Mouse (Mus musculus) embryonic facial prominence, embryonic 14.5 days (tissue): Measurements from ENCODE around the gene Sestd1. TPM values are rescaled to one million over a fixed set of nuclear protein-coding genes. Genes with fewer than 3 reads are reported as not detected.

Experiments used
- ATAC-seq: fragments of 200-750 bp; cut with Nextera tagmentation; 2 replicates; pipeline ENCODE4 v1.8.0; 2017; ENCODE audit warnings: low read depth, moderate number of reproducible peaks, moderate TSS enrichment
- DNase-seq: peaks from one replicate; pipeline ENCODE4 v3.0.0-alpha.2; 2015; ENCODE audit warnings: low spot score
- H3K27ac ChIP-seq: fragments of 300-500 bp; sonication (generic); replicated peaks from 2 replicates; pipeline ENCODE4 v1.5.1; 2014; ENCODE audit warnings: low read depth, mild to moderate bottlenecking, low read length, moderate library complexity
- H3K27me3 ChIP-seq: fragments of 300-500 bp; sonication (generic); replicated peaks from 2 replicates; pipeline ENCODE4 v1.6.1; 2014; ENCODE audit warnings: low read length; ENCODE audit not compliant: control insufficient read depth, insufficient read depth
- H3K36me3 ChIP-seq: fragments of 300-500 bp; sonication (generic); 2 replicates; pipeline ENCODE4 v1.6.1; 2014; ENCODE audit warnings: low read length, mixed read lengths; ENCODE audit not compliant: control insufficient read depth, insufficient read depth
- H3K4me1 ChIP-seq: fragments of 300-500 bp; sonication (generic); 2 replicates; pipeline ENCODE4 v1.6.1; 2014; ENCODE audit warnings: antibody characterized with exemption, low read length; ENCODE audit not compliant: control insufficient read depth, insufficient read depth
- H3K4me2 ChIP-seq: fragments of 300-500 bp; sonication (generic); 2 replicates; pipeline ENCODE4 v1.6.1; 2014; ENCODE audit warnings: low read depth, mild to moderate bottlenecking, low read length, moderate library complexity, mixed read lengths
- H3K4me3 ChIP-seq: fragments of 300-500 bp; sonication (generic); 2 replicates; pipeline ENCODE4 v1.5.1; 2014; ENCODE audit warnings: low read depth, mild to moderate bottlenecking, low read length
- H3K9ac ChIP-seq: fragments of 300-500 bp; sonication (generic); 2 replicates; pipeline ENCODE4 v1.6.1; 2014; ENCODE audit warnings: low read depth, mild to moderate bottlenecking, low read length, moderate library complexity, mixed read lengths
- H3K9me3 ChIP-seq: fragments of 300-500 bp; sonication (generic); 2 replicates; pipeline ENCODE4 v1.6.1; 2016; ENCODE audit warnings: low read length; ENCODE audit not compliant: control insufficient read depth
- WGBS: fragments of 180-500 bp; shearing (Covaris S2); extraction: QIAGEN DNeasy Blood & Tissue Kit; methylation state at CpG from one replicate; pipeline ENCODE4 v1.1.7; 2014; 5-methylcytosine and 5-hydroxymethylcytosine counted together
- polyA plus RNA-seq: library from polyadenylated mRNA; unstranded; fragments of >200 nt; fragmentation: Nextera tagmentation; extraction: Ambion mirVana; gene quantifications from 2 replicates; pipeline ENCODE4 v1.2.1, GENCODE M21; 2014

The Sestd1 gene
- polyA plus RNA-seq, 1 experiment from 2014 or later: 19.6 TPM

DNA sequence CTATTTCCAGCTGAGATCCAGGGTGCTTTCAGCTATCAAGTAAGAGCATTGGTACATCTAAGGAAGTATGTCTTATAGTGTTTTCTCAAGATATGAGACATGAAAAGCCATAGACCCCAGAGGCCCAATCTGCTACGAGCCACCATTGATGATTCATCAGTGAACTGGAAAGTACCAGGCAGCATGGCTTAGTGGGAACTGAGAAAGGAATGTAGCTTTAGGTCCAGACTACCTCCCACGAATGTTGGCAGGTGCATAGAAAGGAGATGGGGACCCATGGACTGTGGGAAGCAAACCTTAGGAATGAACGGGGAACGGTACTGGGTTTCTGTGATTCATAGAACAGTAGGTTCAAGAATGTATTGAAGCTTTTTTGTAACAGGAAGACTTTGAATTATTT is 114.0 kb downstream of the Sestd1 start:
- Histone ChIP-seq H3K4me2 (no peak overlapping the region), H3K36me3 (no peaks in the 10 kb centered on the region), H3K9ac (no peak overlapping the region), H3K27ac (no peak overlapping the region), H3K4me1 (peaks cover 8% of the 10 kb centered on the region), H3K9me3 (no peaks in the 10 kb centered on the region), H3K27me3 (0 out of 2 replicates have a peak, but pooled peaks cover 3% of the 10 kb centered on the region), H3K4me3 (no peak overlapping the region)
- WGBS: 78% methylated on average over 4 of the region's 4 CpGs
- DNase-seq: no peak
- no peak for ATAC-seq

DNA sequence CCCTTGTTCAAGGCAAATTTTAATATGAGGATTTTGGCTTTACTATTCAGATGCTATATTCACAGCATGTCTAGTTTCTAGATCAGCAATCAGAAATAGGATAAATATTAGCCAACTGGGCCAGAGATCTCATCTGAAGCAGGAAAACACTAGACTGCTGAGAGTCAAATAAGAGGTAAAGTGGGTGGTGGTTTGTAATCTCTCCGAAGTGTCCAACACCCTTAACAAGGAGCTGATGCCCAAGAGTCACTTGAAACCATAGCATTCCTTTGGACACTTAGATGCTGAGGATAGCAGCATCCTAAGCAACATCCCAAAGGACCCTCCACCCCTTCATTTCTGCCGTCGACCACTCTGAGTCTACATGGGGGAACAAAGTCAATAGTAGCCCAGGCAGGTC is 115.7 kb downstream of the Sestd1 start:
- Histone ChIP-seq H3K4me3 (no peak overlapping the region), H3K9me3 (no peaks in the 10 kb centered on the region), H3K27me3 (0 out of 2 replicates have a peak, but pooled peaks cover 3% of the 10 kb centered on the region), H3K36me3 (no peaks in the 10 kb centered on the region), H3K9ac (no peak overlapping the region), H3K27ac (no peak overlapping the region), H3K4me2 (no peak overlapping the region), H3K4me1 (0 out of 2 replicates have a peak, but pooled peaks cover under 1% of the 10 kb centered on the region)
- ATAC-seq (no peak), DNase-seq (no peak)
- 76% methylated on average over 3 of the region's 3 CpGs for WGBS

DNA sequence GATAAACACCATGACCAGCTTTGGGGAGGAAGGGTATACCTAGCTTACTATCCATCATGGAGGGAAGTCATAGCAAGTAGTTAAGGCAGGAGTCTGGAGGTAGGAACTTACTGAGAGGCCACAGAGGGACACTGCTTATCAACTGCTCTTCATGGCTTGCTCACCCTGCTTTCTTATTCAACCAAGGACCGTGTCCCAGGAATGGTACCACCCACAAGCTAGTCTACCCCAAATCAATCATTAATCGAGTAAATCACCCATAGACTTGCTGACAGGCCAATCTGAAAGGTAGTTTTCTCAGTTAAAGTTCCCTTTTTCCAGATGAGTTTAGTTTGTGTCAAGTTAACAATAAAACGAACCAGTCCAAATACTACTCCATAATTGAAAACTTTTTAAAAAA is 117.0 kb downstream of the Sestd1 start:
- no peak overlapping the region for H3K4me2 ChIP-seq
- WGBS: 86% methylated on average over 3 of the region's 3 CpGs
- no peak overlapping the region for H3K9ac ChIP-seq
- no peak overlapping the region for H3K4me3 ChIP-seq
- no peaks in the 10 kb centered on the region for H3K9me3 ChIP-seq
- H3K27ac ChIP-seq: no peak overlapping the region
- ATAC-seq: no peak
- H3K4me1 ChIP-seq: no peaks in the 10 kb centered on the region
- H3K36me3 ChIP-seq: no peaks in the 10 kb centered on the region
- no peak for DNase-seq
- H3K27me3 ChIP-seq: no peaks in the 10 kb centered on the region

DNA sequence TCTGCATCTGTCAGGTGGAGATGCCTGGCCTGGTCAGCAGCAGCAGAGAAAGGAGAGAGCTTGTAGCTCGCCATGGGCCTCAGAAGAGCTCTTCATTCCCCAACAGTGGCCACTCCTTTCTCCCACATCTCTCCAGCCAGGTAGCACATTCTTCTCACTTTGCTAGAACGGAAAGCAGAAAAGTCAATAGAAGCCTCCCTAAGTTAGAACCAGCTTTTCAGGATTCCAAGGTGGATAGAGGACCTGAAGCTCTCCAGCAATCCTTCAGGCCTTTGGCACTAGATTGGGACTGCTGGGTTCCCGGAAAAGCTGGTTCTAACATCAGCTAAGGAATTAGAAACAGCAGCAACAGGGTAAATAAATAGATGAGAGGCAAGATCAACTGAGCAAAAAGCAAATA is 118.3 kb downstream of the Sestd1 start:
- Histone ChIP-seq H3K27me3 (no peaks in the 10 kb centered on the region), H3K9me3 (no peaks in the 10 kb centered on the region), H3K36me3 (no peaks in the 10 kb centered on the region), H3K4me1 (no peaks in the 10 kb centered on the region), H3K4me3 (no peak overlapping the region), H3K27ac (no peak overlapping the region), H3K9ac (no peak overlapping the region), H3K4me2 (no peak overlapping the region)
- WGBS: 86% methylated on average over 3 of the region's 3 CpGs
- DNase-seq: no peak
- ATAC-seq: no peak

DNA sequence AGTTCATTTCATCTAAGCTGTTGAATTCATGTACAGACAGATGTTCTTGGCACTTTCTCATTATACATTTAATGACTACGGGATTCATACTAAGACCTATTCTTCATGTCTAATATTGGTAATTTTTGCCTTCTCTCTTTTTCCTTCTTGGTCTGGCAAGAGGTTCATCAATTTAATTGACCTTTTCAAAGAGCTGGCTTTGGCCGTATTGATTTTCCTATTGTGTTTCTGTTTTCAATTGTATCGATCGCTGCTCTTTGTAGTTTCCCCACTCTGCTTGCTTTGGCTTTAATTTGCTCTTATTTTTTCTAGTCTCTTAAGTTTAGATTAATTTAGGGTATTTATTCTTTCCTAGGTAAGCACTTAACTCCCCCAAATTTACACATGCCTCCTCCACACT is 122.8 kb downstream of the Sestd1 start:
- no peak overlapping the region for H3K4me3 ChIP-seq
- no peaks in the 10 kb centered on the region for H3K9me3 ChIP-seq
- ATAC-seq (no peak), DNase-seq (no peak)
- H3K27me3 ChIP-seq: no peaks in the 10 kb centered on the region
- no peak overlapping the region for H3K4me2 ChIP-seq
- no peak overlapping the region for H3K9ac ChIP-seq
- H3K4me1 ChIP-seq: no peaks in the 10 kb centered on the region
- WGBS: 91% methylated on average over 4 of the region's 4 CpGs
- no peak overlapping the region for H3K27ac ChIP-seq
- no peaks in the 10 kb centered on the region for H3K36me3 ChIP-seq

DNA sequence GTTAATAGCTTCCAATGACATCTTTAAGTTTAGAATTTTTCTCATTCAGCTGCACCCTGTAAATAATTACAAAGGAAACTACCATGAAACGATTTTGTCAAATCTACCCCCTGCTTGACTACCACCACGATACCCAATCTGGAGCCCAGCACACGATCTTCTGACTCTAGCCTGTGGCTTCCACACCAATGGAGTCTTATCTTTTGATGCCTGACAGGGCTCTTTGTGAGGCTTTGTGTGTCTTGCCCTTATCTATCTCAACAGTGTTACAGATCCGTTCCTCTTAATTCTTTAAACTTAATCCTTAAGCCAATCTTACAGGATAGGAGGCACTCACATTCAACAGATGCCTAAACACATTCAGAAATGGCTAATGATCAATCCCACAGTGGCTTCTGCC is 126.3 kb downstream of the Sestd1 start:
- Histone ChIP-seq H3K27me3 (no peaks in the 10 kb centered on the region), H3K4me2 (no peak overlapping the region), H3K4me3 (no peak overlapping the region), H3K9ac (no peak overlapping the region), H3K27ac (no peak overlapping the region), H3K9me3 (no peaks in the 10 kb centered on the region), H3K4me1 (no peaks in the 10 kb centered on the region), H3K36me3 (no peaks in the 10 kb centered on the region)
- ATAC-seq: no peak
- 68% methylated on average over 4 of the region's 4 CpGs for WGBS
- no peak for DNase-seq

DNA sequence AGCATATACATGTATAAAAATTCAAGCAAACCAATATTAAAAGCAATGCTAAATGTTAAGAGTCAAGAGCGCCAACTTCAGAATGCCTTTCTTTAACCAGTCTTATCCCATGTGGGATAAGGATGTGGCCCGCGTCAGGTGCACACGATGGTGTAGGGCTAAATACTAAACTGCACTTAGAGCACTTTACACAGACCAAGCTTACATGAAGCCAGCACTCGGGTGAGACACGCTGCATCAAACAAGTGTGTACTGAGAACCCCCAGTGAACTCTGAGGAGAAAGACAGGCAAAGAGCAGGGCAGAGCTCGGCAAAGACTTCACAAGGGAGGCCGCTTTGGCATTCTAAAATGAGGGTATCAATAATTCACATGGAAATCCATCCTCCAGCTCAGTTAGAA is 129.1 kb downstream of the Sestd1 start:
- no peak overlapping the region for H3K9ac ChIP-seq
- no peaks in the 10 kb centered on the region for H3K27me3 ChIP-seq
- WGBS: 90% methylated on average over 8 of the region's 8 CpGs
- H3K4me2 ChIP-seq: no peak overlapping the region
- H3K4me3 ChIP-seq: no peak overlapping the region
- no peak overlapping the region for H3K27ac ChIP-seq
- no peaks in the 10 kb centered on the region for H3K9me3 ChIP-seq
- DNase-seq (no peak), ATAC-seq (no peak)
- no peaks in the 10 kb centered on the region for H3K36me3 ChIP-seq
- H3K4me1 ChIP-seq: no peaks in the 10 kb centered on the region

DNA sequence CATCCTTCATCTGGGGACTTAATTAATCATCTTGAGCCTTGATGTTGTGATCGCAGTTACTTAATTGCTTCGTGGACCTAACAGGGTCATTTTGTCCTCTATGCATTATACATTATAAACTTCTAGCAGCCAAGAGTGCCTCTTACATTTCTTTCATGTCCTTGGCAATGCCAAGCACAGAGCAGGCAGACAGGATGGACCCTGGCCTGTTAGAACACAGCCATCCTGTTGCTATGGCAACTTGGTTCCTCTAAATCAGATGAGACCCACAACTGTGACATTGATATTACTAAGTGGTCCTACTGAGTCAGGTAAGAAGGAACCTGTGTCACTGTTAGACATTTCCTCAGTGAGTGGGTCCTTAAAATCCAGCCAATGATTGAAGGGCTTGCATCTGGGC is 130.8 kb downstream of the Sestd1 start:
- Histone ChIP-seq H3K4me2 (no peak overlapping the region), H3K27me3 (no peaks in the 10 kb centered on the region), H3K36me3 (no peaks in the 10 kb centered on the region), H3K9me3 (no peaks in the 10 kb centered on the region), H3K9ac (no peak overlapping the region), H3K4me1 (no peaks in the 10 kb centered on the region), H3K27ac (no peak overlapping the region), H3K4me3 (no peak overlapping the region)
- DNase-seq (no peak), ATAC-seq (no peak)
- 62% methylated on average over 2 of the region's 2 CpGs for WGBS

DNA sequence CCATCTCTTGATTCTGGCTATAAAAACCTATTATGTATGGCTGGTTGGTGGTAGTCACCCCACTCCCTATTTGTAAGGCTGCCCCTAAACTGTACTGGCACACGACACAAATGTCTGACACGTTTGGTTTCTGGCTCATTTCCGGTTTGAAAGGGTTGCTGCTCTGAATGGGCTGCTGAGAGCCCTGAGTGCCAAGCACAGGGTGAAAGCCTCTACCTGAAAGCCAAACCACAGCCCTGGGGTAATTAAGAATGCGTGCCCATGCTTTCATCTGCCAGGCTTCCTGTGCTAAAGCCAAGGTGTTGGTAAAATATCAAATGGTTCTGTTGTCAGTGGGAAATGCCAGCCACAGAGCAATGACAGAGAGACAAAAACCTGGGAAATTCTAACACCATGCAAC is 132.2 kb downstream of the Sestd1 start:
- Histone ChIP-seq H3K9ac (no peak overlapping the region), H3K36me3 (no peaks in the 10 kb centered on the region), H3K4me3 (no peak overlapping the region), H3K4me2 (no peak overlapping the region), H3K27ac (no peak overlapping the region), H3K9me3 (no peaks in the 10 kb centered on the region), H3K27me3 (no peaks in the 10 kb centered on the region), H3K4me1 (no peaks in the 10 kb centered on the region)
- no peak for DNase-seq
- WGBS: 59% methylated on average over 4 of the region's 4 CpGs
- ATAC-seq: no peak
